Mouse (Mus musculus): ENCODE results near the gene Hoxd11. TPM values are rescaled to one million over a fixed set of nuclear protein-coding genes. Genes with fewer than 3 reads are reported as not detected.

Gene Hoxd11
- polyA plus RNA-seq, 1 experiment from 2014 or later: not detected

DNA sequence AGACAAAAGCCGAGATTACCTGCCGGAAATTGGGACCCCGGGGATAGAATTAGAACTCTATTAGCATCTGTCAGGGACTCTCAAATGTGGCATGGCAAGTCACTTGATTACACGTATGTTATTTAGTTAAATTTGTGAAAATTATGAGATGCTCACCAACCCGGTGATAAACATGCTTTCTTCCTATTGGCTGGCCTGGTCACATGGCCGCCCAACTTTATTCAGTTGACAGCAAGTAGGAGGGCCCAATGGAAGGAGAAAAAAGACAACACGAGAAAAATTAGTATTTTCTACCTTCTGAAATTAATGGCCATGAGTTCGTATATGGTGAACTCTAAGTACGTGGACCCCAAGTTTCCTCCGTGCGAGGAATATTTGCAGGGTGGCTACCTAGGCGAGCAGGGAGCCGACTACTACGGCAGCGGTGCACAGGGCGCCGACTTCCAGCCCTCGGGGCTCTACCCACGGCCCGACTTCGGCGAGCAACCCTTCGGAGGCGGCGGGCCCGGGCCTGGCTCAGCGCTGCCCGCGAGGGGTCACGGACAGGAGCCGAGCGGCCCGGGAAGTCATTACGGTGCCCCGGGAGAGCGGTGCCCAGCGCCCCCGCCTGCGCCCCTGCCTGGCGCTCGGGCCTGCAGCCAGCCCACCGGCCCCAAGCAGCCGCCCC, 47.7 kb downstream of the Hoxd11 start:
- Histone ChIP-seq H3K27me3 (peaks cover 99% of the 10 kb centered on the region), H3K9ac (no peak overlapping the region), H3K27ac (no peak overlapping the region), H3K4me2 (peak overlapping the region; percentile 22; the same call in 1 of the 2 replicates), H3K4me3 (peak overlapping the region; percentile 3; the same call in 1 of the 2 replicates), H3K36me3 (ENCODE audit: poor library complexity, severe bottlenecking) (no peaks in the 10 kb centered on the region), H3K9me3 (replicated peaks) (no peaks in the 10 kb centered on the region), H3K4me1 (0 out of 2 replicates have a peak, but pooled peaks cover 2% of the 10 kb centered on the region)
- under 1% methylated on average over 40 of the region's 43 CpGs for WGBS
- no peak for ATAC-seq

- Histone ChIP-seq H3K27ac (no peak overlapping the region), H3K9ac (no peak overlapping the region), H3K4me1 (peaks cover 2% of the 10 kb centered on the region; the same call in 1 of the 2 replicates), H3K4me3 (peak overlapping the region; percentile 3; the same call in 1 of the 2 replicates), H3K36me3 (ENCODE audit: poor library complexity, severe bottlenecking) (no peaks in the 10 kb centered on the region), H3K27me3 (peaks cover 99% of the 10 kb centered on the region), H3K4me2 (no peak overlapping the region), H3K9me3 (replicated peaks) (no peaks in the 10 kb centered on the region)
- no peak for ATAC-seq
- under 1% methylated on average over 25 of the region's 25 CpGs for WGBS
These were observed 48.4 kb downstream of the Hoxd11 start for GRCm38 (mm10) chr2:74727640-74728302.

GRCm38 (mm10) chr2:74728303-74728680, 48.9 kb downstream of the Hoxd11 start:
- Histone ChIP-seq H3K4me3 (no peak overlapping the region), H3K27me3 (peaks cover 99% of the 10 kb centered on the region), H3K4me1 (peaks cover 2% of the 10 kb centered on the region; the same call in 1 of the 2 replicates), H3K36me3 (ENCODE audit: poor library complexity, severe bottlenecking) (no peaks in the 10 kb centered on the region), H3K4me2 (no peak overlapping the region), H3K9me3 (replicated peaks) (no peaks in the 10 kb centered on the region), H3K9ac (no peak overlapping the region), H3K27ac (no peak overlapping the region)
- no peak for ATAC-seq
- 0% methylated on average over 13 of the region's 13 CpGs for WGBS

GRCm38 (mm10) chr2:74730331-74730730, 51.0 kb downstream of the Hoxd11 start:
- H3K4me2 ChIP-seq: no peak overlapping the region
- H3K36me3 ChIP-seq (ENCODE audit: poor library complexity, severe bottlenecking): no peaks in the 10 kb centered on the region
- peaks cover 2% of the 10 kb centered on the region; the same call in 1 of the 2 replicates for H3K4me1 ChIP-seq
- H3K27me3 ChIP-seq: peaks cover 99% of the 10 kb centered on the region
- H3K9ac ChIP-seq: no peak overlapping the region
- no peak overlapping the region for H3K4me3 ChIP-seq
- no peak overlapping the region for H3K27ac ChIP-seq
- no peak for ATAC-seq
- under 1% methylated on average over 8 of the region's 8 CpGs for WGBS
- H3K9me3 ChIP-seq (replicated peaks): no peaks in the 10 kb centered on the region

DNA sequence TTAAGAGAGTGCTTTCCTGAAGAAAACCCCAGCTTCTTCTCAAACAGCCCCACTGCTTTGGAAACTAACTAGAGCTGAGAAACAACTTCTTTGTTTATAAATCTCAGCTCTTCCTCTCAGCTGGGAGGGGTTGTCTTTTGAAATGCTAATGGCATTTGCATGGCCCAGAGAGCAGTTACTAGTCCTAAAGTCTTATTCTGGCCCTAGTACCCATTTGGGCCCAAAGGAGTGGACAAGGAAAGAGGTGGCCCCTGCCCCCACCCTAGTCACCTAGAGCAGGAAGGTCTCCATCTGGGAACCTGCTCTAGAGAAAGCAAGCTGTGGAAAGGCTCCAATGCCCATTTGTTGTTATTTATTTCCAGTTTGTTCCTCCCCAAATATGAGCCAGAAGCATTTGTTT, 51.7 kb downstream of the Hoxd11 start:
- Histone ChIP-seq H3K36me3 (ENCODE audit: poor library complexity, severe bottlenecking) (no peaks in the 10 kb centered on the region), H3K9ac (no peak overlapping the region), H3K4me1 (peaks cover 5% of the 10 kb centered on the region), H3K27ac (no peak overlapping the region), H3K4me2 (no peak overlapping the region), H3K9me3 (replicated peaks) (no peaks in the 10 kb centered on the region), H3K27me3 (peaks cover 99% of the 10 kb centered on the region), H3K4me3 (no peak overlapping the region)
- ATAC-seq: no peak

DNA sequence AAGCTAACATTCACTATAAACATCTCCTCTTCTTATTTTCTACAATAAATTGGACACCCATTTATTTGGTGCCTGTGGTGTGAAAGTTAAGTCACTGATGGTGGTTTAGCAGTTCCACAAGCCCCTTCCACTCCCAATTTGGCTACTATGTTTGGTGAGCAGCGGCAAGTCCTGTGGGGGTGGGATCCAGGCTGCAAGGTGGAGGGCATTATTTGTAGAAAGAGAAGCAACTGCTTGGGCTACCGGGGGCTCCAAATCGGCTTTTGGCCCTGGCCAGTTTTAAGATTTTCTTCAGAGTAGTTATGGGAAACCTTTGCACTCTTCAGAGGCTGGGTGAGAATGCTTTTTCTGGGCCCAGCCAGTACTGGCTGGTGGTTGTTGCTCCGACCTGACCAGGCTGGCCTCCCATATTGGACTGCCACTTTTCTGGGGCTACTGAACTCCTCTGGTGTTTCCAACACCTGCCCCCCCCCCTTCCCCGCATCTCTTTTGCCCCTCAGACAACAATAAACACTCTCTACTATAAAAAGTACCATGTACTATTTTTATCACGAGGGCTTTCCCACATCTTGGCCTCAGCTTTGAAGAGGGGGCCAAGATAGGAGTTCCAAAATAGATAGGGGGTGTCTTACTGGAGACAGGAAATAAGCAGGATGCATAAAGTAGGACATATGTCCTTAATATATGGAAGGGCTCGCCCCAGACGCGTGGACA, 52.6 kb downstream of the Hoxd11 start:
- ATAC-seq: no peak
- Histone ChIP-seq H3K4me2 (no peak overlapping the region), H3K9ac (no peak overlapping the region), H3K4me1 (peaks cover 6% of the 10 kb centered on the region), H3K27me3 (peaks cover 99% of the 10 kb centered on the region), H3K4me3 (no peak overlapping the region), H3K36me3 (ENCODE audit: poor library complexity, severe bottlenecking) (no peaks in the 10 kb centered on the region), H3K9me3 (replicated peaks) (no peaks in the 10 kb centered on the region), H3K27ac (no peak overlapping the region)
- WGBS: 2% methylated on average over 9 of the region's 9 CpGs

- Histone ChIP-seq H3K27me3 (peaks cover 99% of the 10 kb centered on the region), H3K9ac (no peak overlapping the region), H3K27ac (no peak overlapping the region), H3K4me3 (no peak overlapping the region), H3K36me3 (ENCODE audit: poor library complexity, severe bottlenecking) (no peaks in the 10 kb centered on the region), H3K4me1 (peaks cover 4% of the 10 kb centered on the region), H3K4me2 (no peak overlapping the region; the same call in 1 of the 2 replicates), H3K9me3 (replicated peaks) (no peaks in the 10 kb centered on the region)
- under 1% methylated on average over 52 of the region's 52 CpGs for WGBS
- ATAC-seq: no peak
These were observed 53.4 kb downstream of the Hoxd11 start for GRCm38 (mm10) chr2:74732513-74733316.

- ATAC-seq: no peak
- Histone ChIP-seq H3K27me3 (peaks cover 99% of the 10 kb centered on the region), H3K27ac (no peak overlapping the region), H3K4me3 (no peak overlapping the region), H3K4me1 (peaks cover 4% of the 10 kb centered on the region), H3K9ac (no peak overlapping the region), H3K4me2 (no peak overlapping the region), H3K9me3 (replicated peaks) (no peaks in the 10 kb centered on the region), H3K36me3 (ENCODE audit: poor library complexity, severe bottlenecking) (no peaks in the 10 kb centered on the region)
- 0% methylated on average over 16 of the region's 16 CpGs for WGBS
These were observed 53.9 kb downstream of the Hoxd11 start for GRCm38 (mm10) chr2:74733317-74733661.

DNA sequence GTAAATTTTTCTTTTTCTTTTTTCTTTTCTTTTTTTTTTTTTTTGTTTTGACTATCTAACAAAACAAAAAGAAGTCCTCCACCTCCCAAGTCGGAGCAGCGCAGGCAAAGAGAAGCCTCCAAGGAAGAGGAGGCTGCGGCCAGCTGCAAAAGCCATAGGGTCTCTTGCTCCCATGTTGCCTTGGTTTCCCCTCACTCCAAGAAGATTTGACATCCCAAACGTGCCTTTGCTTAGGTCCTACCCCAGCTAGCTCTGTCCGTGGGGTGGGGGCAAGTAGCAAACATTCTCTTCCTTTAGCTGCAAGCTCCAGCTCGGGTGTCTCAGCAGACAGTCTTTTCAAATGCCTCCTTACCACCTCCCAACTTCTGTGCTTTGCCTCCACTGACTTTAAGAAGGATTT, 54.4 kb downstream of the Hoxd11 start:
- no peaks in the 10 kb centered on the region for H3K9me3 ChIP-seq (replicated peaks)
- no peak overlapping the region for H3K9ac ChIP-seq
- no peak overlapping the region for H3K4me2 ChIP-seq
- H3K4me3 ChIP-seq: no peak overlapping the region
- H3K27me3 ChIP-seq: peaks cover 99% of the 10 kb centered on the region
- no peak for ATAC-seq
- no peaks in the 10 kb centered on the region for H3K36me3 ChIP-seq (ENCODE audit: poor library complexity, severe bottlenecking)
- no peak overlapping the region for H3K27ac ChIP-seq
- WGBS: 0% methylated on average over 6 of the region's 6 CpGs
- peaks cover 4% of the 10 kb centered on the region for H3K4me1 ChIP-seq

DNA sequence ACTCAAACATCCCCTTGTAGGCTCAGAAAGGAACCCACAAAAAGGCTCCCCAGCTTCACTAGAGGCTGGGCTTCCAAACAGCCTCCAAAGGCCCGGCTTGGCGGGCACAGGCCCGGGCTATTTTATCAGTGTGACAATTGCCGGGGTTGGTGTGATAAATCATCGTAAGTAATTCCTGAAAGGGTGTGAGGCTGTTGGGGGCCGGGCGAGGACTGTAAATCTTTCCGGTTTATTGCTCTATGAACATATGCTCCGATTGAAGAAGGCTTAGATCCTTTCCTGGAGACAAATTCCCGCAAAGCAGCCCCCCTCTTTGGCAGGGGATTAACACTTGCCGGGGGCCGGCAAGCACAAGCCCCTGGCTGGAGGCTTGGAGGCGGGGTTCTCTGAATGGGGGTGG, 55.1 kb downstream of the Hoxd11 start:
- Histone ChIP-seq H3K36me3 (ENCODE audit: poor library complexity, severe bottlenecking) (no peaks in the 10 kb centered on the region), H3K9ac (no peak overlapping the region), H3K4me2 (no peak overlapping the region), H3K27ac (no peak overlapping the region), H3K27me3 (peaks cover 99% of the 10 kb centered on the region), H3K4me1 (peaks cover 4% of the 10 kb centered on the region), H3K9me3 (replicated peaks) (no peaks in the 10 kb centered on the region), H3K4me3 (no peak overlapping the region)
- ATAC-seq: no peak
- under 1% methylated on average over 13 of the region's 13 CpGs for WGBS

- Histone ChIP-seq H3K36me3 (ENCODE audit: poor library complexity, severe bottlenecking) (no peaks in the 10 kb centered on the region), H3K4me3 (no peak overlapping the region), H3K9ac (no peak overlapping the region), H3K27ac (no peak overlapping the region), H3K27me3 (peaks cover 100% of the 10 kb centered on the region), H3K4me2 (no peak overlapping the region), H3K9me3 (replicated peaks) (no peaks in the 10 kb centered on the region), H3K4me1 (peaks cover 4% of the 10 kb centered on the region)
- no peak for ATAC-seq
- under 1% methylated on average over 27 of the region's 27 CpGs for WGBS
These were observed 55.8 kb downstream of the Hoxd11 start for GRCm38 (mm10) chr2:74734996-74735811.

Data from forebrain, embryonic 13.5 days (tissue).